Mouse (Mus musculus): ENCODE measurements around the gene Ccdc54. TPM values are rescaled to one million over a fixed set of nuclear protein-coding genes. Genes with fewer than 3 reads are reported as not detected.

The Ccdc54 gene
- polyA plus RNA-seq, 1 experiment = not detected

DNA sequence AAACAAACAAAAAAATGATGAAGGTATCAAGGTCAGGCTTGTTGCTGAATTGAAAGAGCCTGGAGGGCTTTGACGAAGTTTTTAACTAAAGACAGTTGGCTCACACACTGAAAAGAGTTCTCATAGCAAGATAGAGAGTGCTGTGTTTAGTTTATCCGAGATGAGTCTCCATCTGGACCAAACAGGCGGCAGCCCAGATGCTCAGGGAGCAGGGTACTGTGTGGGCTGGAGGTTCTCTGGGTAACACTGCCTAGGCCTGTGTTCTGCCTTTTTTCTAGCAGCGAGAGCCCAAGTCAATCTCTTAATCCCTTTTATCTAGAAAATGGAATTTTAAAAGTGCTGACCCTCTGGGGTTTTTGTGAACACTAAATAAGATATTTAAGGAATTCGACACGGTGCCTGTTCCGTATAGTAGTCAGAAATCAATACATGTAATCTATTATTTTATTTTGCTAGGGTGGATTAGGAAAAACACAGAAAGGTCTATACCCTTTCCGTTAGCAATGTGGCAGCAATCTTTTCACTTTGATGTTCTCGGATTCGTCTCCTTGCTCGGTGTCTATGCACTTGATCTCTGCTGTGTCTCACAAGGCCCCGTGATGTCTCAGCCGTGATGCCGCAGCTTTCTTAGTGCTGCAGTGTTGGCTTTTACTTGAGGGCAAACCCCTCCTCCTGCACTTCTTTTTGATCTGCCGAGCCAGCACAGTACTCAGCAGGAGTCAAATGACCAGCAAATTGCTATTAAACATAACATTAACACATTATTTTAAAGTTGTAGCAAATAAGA is 17.0 kb upstream of the Ccdc54 start:
- TF ChIP-seq POLR2A (IDR thresholded peaks at IDR 0.05; ENCODE audit: insufficient read length, low read depth) (no peak), REST (IDR thresholded peaks at IDR 0.05; ENCODE audit: insufficient read depth, insufficient read length) (no peak), SRF (IDR thresholded peaks at IDR 0.05; ENCODE audit: control insufficient read depth, insufficient read length, low read depth) (no peak), MYOG (IDR thresholded peaks at IDR 0.05; ENCODE audit: control insufficient read depth in 1 of 3, insufficient read depth in 1 of 3, insufficient read length in 2 of 3, low read depth in 2 of 3) (no peak), MAX (IDR thresholded peaks at IDR 0.05; ENCODE audit: low read depth) (no peak), TCF12 (IDR thresholded peaks at IDR 0.05; ENCODE audit: insufficient read depth, poor library complexity, severe bottlenecking) (no peak), POLR2AphosphoS2 (IDR thresholded peaks at IDR 0.05; ENCODE audit: insufficient read length, low read depth) (no peak), E2F4 (IDR thresholded peaks at IDR 0.05; ENCODE audit: insufficient read depth) (no peak), CEBPB (IDR thresholded peaks at IDR 0.05; ENCODE audit: insufficient read depth, poor library complexity, severe bottlenecking) (no peak), TCF3 (IDR thresholded peaks at IDR 0.05; ENCODE audit: insufficient read length, low read depth) (no peak), USF1 (IDR thresholded peaks at IDR 0.05; ENCODE audit: low read depth) (no peak)
- Histone ChIP-seq H3K79me2 (ENCODE audit: control insufficient read depth, insufficient read depth) (no peaks in the 10 kb centered on the region), H3K36me3 (ENCODE audit: control insufficient read depth, insufficient read depth) (no peaks in the 10 kb centered on the region), H3K4me2 (ENCODE audit: low read depth) (no peak overlapping the region), H3ac (ENCODE audit: control insufficient read depth, insufficient read length) (no peak overlapping the region), H3K4me3 (no peak overlapping the region), H3K27me3 (ENCODE audit: control insufficient read depth, insufficient read depth, insufficient read length) (no peaks in the 10 kb centered on the region)

DNA sequence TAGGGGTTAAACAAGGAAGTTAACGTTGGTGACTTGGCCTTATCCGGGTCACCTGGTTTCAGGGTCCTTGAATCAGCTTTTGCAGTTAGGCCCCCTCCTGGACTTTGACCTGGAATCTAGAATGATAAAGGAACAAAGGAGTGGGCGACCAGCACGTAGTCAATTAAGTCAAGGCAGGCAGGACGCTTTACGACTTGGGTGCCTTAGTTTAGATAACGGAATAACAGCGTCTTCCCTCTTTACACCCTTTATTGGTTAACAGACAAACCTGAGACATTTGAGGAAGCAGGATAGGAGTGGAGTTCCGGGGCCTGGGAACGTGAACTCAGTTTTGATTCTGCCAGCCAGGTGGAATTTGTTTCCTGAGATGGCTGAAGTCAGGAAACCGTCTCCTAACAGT is 13.9 kb upstream of the Ccdc54 start:
- no peaks in the 10 kb centered on the region for H3K27me3 ChIP-seq (ENCODE audit: control insufficient read depth, insufficient read depth, insufficient read length)
- no peak overlapping the region for H3K4me3 ChIP-seq
- no peaks in the 10 kb centered on the region for H3K36me3 ChIP-seq (ENCODE audit: control insufficient read depth, insufficient read depth)
- no peak overlapping the region for H3ac ChIP-seq (ENCODE audit: control insufficient read depth, insufficient read length)
- no peak for TF ChIP-seq POLR2AphosphoS2 (IDR thresholded peaks at IDR 0.05; ENCODE audit: insufficient read length, low read depth)
- no peaks in the 10 kb centered on the region for H3K79me2 ChIP-seq (ENCODE audit: control insufficient read depth, insufficient read depth)
- H3K4me2 ChIP-seq (ENCODE audit: low read depth) = no peak overlapping the region

DNA sequence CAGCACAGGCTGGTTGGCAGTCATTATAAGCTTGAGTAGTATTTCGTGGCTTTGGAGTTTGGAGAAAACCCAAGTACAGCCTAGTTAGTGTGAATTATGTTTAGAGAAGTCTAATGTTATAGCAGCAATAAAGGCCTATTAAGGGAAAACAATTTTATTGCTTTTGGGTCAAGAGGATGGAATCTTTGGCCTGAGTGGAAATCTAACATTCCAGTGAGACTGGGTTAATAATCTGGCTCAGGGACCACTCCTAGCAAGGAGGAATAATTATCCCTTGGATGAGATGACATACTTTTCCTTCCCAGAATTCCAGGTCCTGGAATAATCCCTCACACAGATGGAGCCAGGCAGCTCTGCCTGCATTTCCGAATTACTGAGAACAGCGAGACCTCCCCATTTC is 11.0 kb upstream of the Ccdc54 start:
- H3K4me2 ChIP-seq (ENCODE audit: low read depth) = no peak overlapping the region
- no peak overlapping the region for H3K4me3 ChIP-seq
- H3K79me2 ChIP-seq (ENCODE audit: control insufficient read depth, insufficient read depth) = no peaks in the 10 kb centered on the region
- no peak for TF ChIP-seq USF1 (IDR thresholded peaks at IDR 0.05; ENCODE audit: low read depth)
- no peak for TF ChIP-seq E2F4 (IDR thresholded peaks at IDR 0.05; ENCODE audit: insufficient read depth)
- TF ChIP-seq CEBPB (IDR thresholded peaks at IDR 0.05; ENCODE audit: insufficient read depth, poor library complexity, severe bottlenecking) = no peak
- no peak for TF ChIP-seq MYOD1 (IDR thresholded peaks at IDR 0.05; ENCODE audit: control insufficient read depth in 1 of 3, insufficient read length in 2 of 3, low read depth in 2 of 3)
- TF ChIP-seq POLR2AphosphoS2 (IDR thresholded peaks at IDR 0.05; ENCODE audit: insufficient read length, low read depth) = no peak
- TF ChIP-seq MAX (IDR thresholded peaks at IDR 0.05; ENCODE audit: low read depth) = no peak
- TF ChIP-seq TCF12 (IDR thresholded peaks at IDR 0.05; ENCODE audit: insufficient read depth, poor library complexity, severe bottlenecking) = no peak
- TF ChIP-seq POLR2A (IDR thresholded peaks at IDR 0.05; ENCODE audit: insufficient read length, low read depth) = no peak
- TF ChIP-seq REST (IDR thresholded peaks at IDR 0.05; ENCODE audit: insufficient read depth, insufficient read length) = no peak
- TF ChIP-seq SRF (IDR thresholded peaks at IDR 0.05; ENCODE audit: control insufficient read depth, insufficient read length, low read depth) = no peak
- TF ChIP-seq TCF3 (IDR thresholded peaks at IDR 0.05; ENCODE audit: insufficient read length, low read depth) = no peak
- TF ChIP-seq MYOG (IDR thresholded peaks at IDR 0.05; ENCODE audit: control insufficient read depth in 1 of 3, insufficient read depth in 1 of 3, insufficient read length in 2 of 3, low read depth in 2 of 3) = no peak
- no peaks in the 10 kb centered on the region for H3K36me3 ChIP-seq (ENCODE audit: control insufficient read depth, insufficient read depth)
- H3ac ChIP-seq (ENCODE audit: control insufficient read depth, insufficient read length) = no peak overlapping the region
- no peaks in the 10 kb centered on the region for H3K27me3 ChIP-seq (ENCODE audit: control insufficient read depth, insufficient read depth, insufficient read length)

DNA sequence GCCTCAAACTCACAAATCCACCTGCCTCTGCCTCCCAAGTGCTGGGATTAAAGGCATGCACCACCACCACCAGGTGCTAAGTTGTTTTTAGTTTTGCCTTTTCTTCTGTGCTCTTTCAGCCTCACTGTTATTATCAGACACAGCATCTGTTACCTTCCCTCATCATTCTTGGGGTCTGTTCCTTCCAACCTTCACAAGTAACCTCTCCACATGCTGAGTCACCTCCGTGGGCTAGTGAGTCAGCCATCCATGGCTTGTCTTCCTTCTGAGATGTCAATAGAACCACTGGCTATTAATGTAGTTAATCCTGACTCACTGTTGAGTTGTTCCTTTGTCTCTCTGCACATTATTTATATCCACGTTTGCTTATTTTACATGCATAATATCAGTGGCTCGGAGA is 9.7 kb upstream of the Ccdc54 start:
- Histone ChIP-seq H3K4me3 (no peak overlapping the region), H3K36me3 (ENCODE audit: control insufficient read depth, insufficient read depth) (no peaks in the 10 kb centered on the region), H3K79me2 (ENCODE audit: control insufficient read depth, insufficient read depth) (no peaks in the 10 kb centered on the region), H3K4me2 (ENCODE audit: low read depth) (peak overlapping the region; percentile 18), H3K27me3 (ENCODE audit: control insufficient read depth, insufficient read depth, insufficient read length) (no peaks in the 10 kb centered on the region), H3ac (ENCODE audit: control insufficient read depth, insufficient read length) (no peak overlapping the region)
- no peak for TF ChIP-seq CEBPB (IDR thresholded peaks at IDR 0.05; ENCODE audit: insufficient read depth, poor library complexity, severe bottlenecking)
- no peak for TF ChIP-seq USF1 (IDR thresholded peaks at IDR 0.05; ENCODE audit: low read depth)
- no peak for TF ChIP-seq POLR2AphosphoS2 (IDR thresholded peaks at IDR 0.05; ENCODE audit: insufficient read length, low read depth)
- no peak for TF ChIP-seq REST (IDR thresholded peaks at IDR 0.05; ENCODE audit: insufficient read depth, insufficient read length)
- no peak for TF ChIP-seq MYOG (IDR thresholded peaks at IDR 0.05; ENCODE audit: control insufficient read depth in 1 of 3, insufficient read depth in 1 of 3, insufficient read length in 2 of 3, low read depth in 2 of 3)
- no peak for TF ChIP-seq SRF (IDR thresholded peaks at IDR 0.05; ENCODE audit: control insufficient read depth, insufficient read length, low read depth)
- no peak for TF ChIP-seq MYOD1 (IDR thresholded peaks at IDR 0.05; ENCODE audit: control insufficient read depth in 1 of 3, insufficient read length in 2 of 3, low read depth in 2 of 3)
- TF ChIP-seq MAX (IDR thresholded peaks at IDR 0.05; ENCODE audit: low read depth) = no peak
- no peak for TF ChIP-seq TCF3 (IDR thresholded peaks at IDR 0.05; ENCODE audit: insufficient read length, low read depth)
- TF ChIP-seq E2F4 (IDR thresholded peaks at IDR 0.05; ENCODE audit: insufficient read depth) = no peak
- TF ChIP-seq TCF12 (IDR thresholded peaks at IDR 0.05; ENCODE audit: insufficient read depth, poor library complexity, severe bottlenecking) = no peak
- no peak for TF ChIP-seq POLR2A (IDR thresholded peaks at IDR 0.05; ENCODE audit: insufficient read length, low read depth)

DNA sequence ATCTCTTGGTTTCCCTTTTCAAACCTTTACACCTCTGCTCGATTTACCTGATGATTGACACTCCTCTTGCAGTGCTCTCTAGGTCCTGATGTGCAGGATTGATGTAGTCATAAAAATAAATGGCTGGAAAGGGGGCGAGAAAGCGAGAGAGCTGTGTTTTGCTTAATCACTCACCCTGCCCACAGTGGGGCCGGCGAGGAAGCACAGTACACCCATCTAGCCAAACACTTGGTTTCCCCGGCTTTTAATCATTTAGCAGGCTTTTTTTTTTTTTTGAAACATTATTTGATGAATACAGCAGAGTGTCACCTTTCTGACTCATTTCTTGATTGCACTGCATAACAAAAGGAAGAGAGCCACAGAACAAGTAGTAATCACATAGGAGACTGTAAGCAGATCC is 5.7 kb upstream of the Ccdc54 start:
- no peak overlapping the region for H3ac ChIP-seq (ENCODE audit: control insufficient read depth, insufficient read length)
- H3K36me3 ChIP-seq (ENCODE audit: control insufficient read depth, insufficient read depth) = no peaks in the 10 kb centered on the region
- H3K27me3 ChIP-seq (ENCODE audit: control insufficient read depth, insufficient read depth, insufficient read length) = no peaks in the 10 kb centered on the region
- no peak overlapping the region for H3K4me2 ChIP-seq (ENCODE audit: low read depth)
- H3K4me3 ChIP-seq = no peak overlapping the region
- TF ChIP-seq POLR2AphosphoS2 (IDR thresholded peaks at IDR 0.05; ENCODE audit: insufficient read length, low read depth) = no peak
- TF ChIP-seq SRF (IDR thresholded peaks at IDR 0.05; ENCODE audit: control insufficient read depth, insufficient read length, low read depth) = no peak
- TF ChIP-seq CEBPB (IDR thresholded peaks at IDR 0.05; ENCODE audit: insufficient read depth, poor library complexity, severe bottlenecking) = no peak
- no peak for TF ChIP-seq MYOD1 (IDR thresholded peaks at IDR 0.05; ENCODE audit: control insufficient read depth in 1 of 3, insufficient read length in 2 of 3, low read depth in 2 of 3)
- TF ChIP-seq MAX (IDR thresholded peaks at IDR 0.05; ENCODE audit: low read depth) = no peak
- TF ChIP-seq MYOG (IDR thresholded peaks at IDR 0.05; ENCODE audit: control insufficient read depth in 1 of 3, insufficient read depth in 1 of 3, insufficient read length in 2 of 3, low read depth in 2 of 3) = no peak
- no peak for TF ChIP-seq POLR2A (IDR thresholded peaks at IDR 0.05; ENCODE audit: insufficient read length, low read depth)
- TF ChIP-seq USF1 (IDR thresholded peaks at IDR 0.05; ENCODE audit: low read depth) = no peak
- TF ChIP-seq E2F4 (IDR thresholded peaks at IDR 0.05; ENCODE audit: insufficient read depth) = no peak
- TF ChIP-seq REST (IDR thresholded peaks at IDR 0.05; ENCODE audit: insufficient read depth, insufficient read length) = no peak
- no peak for TF ChIP-seq TCF12 (IDR thresholded peaks at IDR 0.05; ENCODE audit: insufficient read depth, poor library complexity, severe bottlenecking)
- no peaks in the 10 kb centered on the region for H3K79me2 ChIP-seq (ENCODE audit: control insufficient read depth, insufficient read depth)
